In the genomic region with DNA sequence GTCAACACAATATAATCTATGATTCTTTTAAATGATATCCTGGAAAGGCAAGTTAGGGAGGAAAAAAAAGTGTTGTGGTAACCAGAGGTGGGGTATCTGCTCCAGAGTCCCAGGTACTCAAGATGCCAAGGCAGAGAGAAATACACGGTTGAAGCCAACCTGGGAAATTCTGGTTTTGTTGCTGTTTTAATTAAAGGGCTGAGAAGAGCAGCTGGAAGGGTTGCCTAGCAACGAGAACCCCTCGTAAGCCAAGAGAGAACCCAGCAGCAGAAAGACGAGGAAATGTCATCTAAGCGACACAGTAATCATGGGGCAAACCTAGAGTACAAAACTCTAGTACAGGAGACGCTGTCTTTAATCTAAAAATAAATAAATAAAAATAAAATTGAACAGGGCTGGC, we compare ENCODE assay signal across 30 mouse cellular contexts. TPM values are rescaled to one million over a fixed set of nuclear protein-coding genes. Genes with fewer than 3 reads are reported as not detected.
DNase-seq lines count a peak whose midpoint lies in the region; ATAC-seq and TF ChIP-seq lines count a peak whose summit lies in the region.
"Had no signal": no experiment of that assay in that cellular context is flagged by ENCODE, and none has a peak within 500 bp of the region (broad histone marks: within the 10 kb centered on the region; RNA-seq: fewer than 3 reads in every experiment).

No protein-coding gene starts in this region.

- no peaks in the 10 kb centered on the region for H3K9me3 ChIP-seq in midbrain, embryonic 16.5 days (replicated peaks; ENCODE audit: control insufficient read depth, low read length, poor library complexity, severe bottlenecking)
- H3K9me3 ChIP-seq in midbrain, embryonic 13.5 days = no peaks in the 10 kb centered on the region
- H3K9me3 ChIP-seq in forebrain, embryonic 16.5 days (ENCODE audit: control insufficient read depth, low read length) = no peaks in the 10 kb centered on the region
- H3K9me3 ChIP-seq: heart, embryonic 12.5 days; liver, embryonic 13.5 days; megakaryocyte, embryonic 14.5 days; neural tube, embryonic 13.5 days had no signal

- WGBS in midbrain, embryonic 16.5 days = 45% methylated on average over 6 of the region's 6 CpGs
- WGBS in midbrain, embryonic 13.5 days = 52% methylated on average over 6 of the region's 6 CpGs
- 28% methylated on average over 6 of the region's 6 CpGs for WGBS in forebrain, embryonic 16.5 days

- H3K36me3 ChIP-seq in midbrain, embryonic 16.5 days (ENCODE audit: control insufficient read depth, insufficient read depth, low read length) = peaks cover 53% of the 10 kb centered on the region
- H3K36me3 ChIP-seq in midbrain, embryonic 13.5 days = peaks cover 92% of the 10 kb centered on the region
- peaks cover 50% of the 10 kb centered on the region for H3K36me3 ChIP-seq in forebrain, embryonic 16.5 days (ENCODE audit: control insufficient read depth, insufficient read depth)

- H3K4me3 ChIP-seq in midbrain, embryonic 16.5 days (ENCODE audit: low read depth, low read length) = no peak overlapping the region
- no peak overlapping the region for H3K4me3 ChIP-seq in midbrain, embryonic 13.5 days (replicated peaks)
- H3K4me3 ChIP-seq in forebrain, embryonic 16.5 days (replicated peaks; ENCODE audit: low read length) = no peak overlapping the region
- H3K4me3 ChIP-seq: heart, adult 2 months; heart, embryonic 12.5 days; layer of hippocampus, adult 2 months; liver, embryonic 13.5 days; megakaryocyte, embryonic 14.5 days; neural tube, embryonic 13.5 days had no signal

- H3K4me1 ChIP-seq in midbrain, embryonic 16.5 days (ENCODE audit: control insufficient read depth, insufficient read depth, low read length) = no peaks in the 10 kb centered on the region
- H3K4me1 ChIP-seq in midbrain, embryonic 13.5 days (replicated peaks) = no peaks in the 10 kb centered on the region
- H3K4me1 ChIP-seq in forebrain, embryonic 16.5 days (replicated peaks; ENCODE audit: control insufficient read depth, insufficient read depth, low read length) = no peaks in the 10 kb centered on the region
- H3K4me1 ChIP-seq: heart, embryonic 12.5 days; liver, embryonic 13.5 days; megakaryocyte, embryonic 14.5 days; neural tube, embryonic 13.5 days had no signal

- no peak; the same call in 1 of the 2 replicates for ATAC-seq in midbrain, embryonic 16.5 days
- no peak for ATAC-seq in midbrain, embryonic 13.5 days
- peak; percentile 38; the same call in 1 of the 2 replicates for ATAC-seq in forebrain, embryonic 16.5 days
- ATAC-seq: inflammation-experienced regulatory T-cells, adult 6 months; lung, postnatal 0 days had no signal

- no peak overlapping the region for H3K9ac ChIP-seq in midbrain, embryonic 16.5 days (ENCODE audit: low read depth, low read length)
- no peak overlapping the region for H3K9ac ChIP-seq in midbrain, embryonic 13.5 days (replicated peaks)
- no peak overlapping the region for H3K9ac ChIP-seq in forebrain, embryonic 16.5 days (replicated peaks; ENCODE audit: low read depth, low read length)
- H3K9ac ChIP-seq: heart, embryonic 12.5 days; hindbrain, embryonic 14.5 days; liver, embryonic 13.5 days; neural tube, embryonic 13.5 days had no signal

- no peak for TF ChIP-seq CTCF in brain, embryonic 14.5 days (IDR thresholded peaks at IDR 0.05; ENCODE audit: borderline replicate concordance, extremely low read depth, insufficient read depth, insufficient read length)

- H3K27ac ChIP-seq in midbrain, embryonic 16.5 days (ENCODE audit: low read length) = peak overlapping the region; percentile 33; the same call in 1 of the 2 replicates
- no peak overlapping the region for H3K27ac ChIP-seq in midbrain, embryonic 13.5 days
- no peak overlapping the region; the same call in 1 of the 2 replicates for H3K27ac ChIP-seq in forebrain, embryonic 16.5 days (ENCODE audit: low read length)
- H3K27ac ChIP-seq: heart, adult 2 months; hindbrain, embryonic 14.5 days; layer of hippocampus, adult 2 months; liver, embryonic 13.5 days; neural tube, embryonic 13.5 days had no signal

- H3K27me3 ChIP-seq in midbrain, embryonic 16.5 days (ENCODE audit: control insufficient read depth, insufficient read depth, low read depth, low read length) = no peaks in the 10 kb centered on the region
- no peaks in the 10 kb centered on the region for H3K27me3 ChIP-seq in midbrain, embryonic 13.5 days
- H3K27me3 ChIP-seq in forebrain, embryonic 16.5 days (replicated peaks; ENCODE audit: control insufficient read depth, insufficient read depth, low read length) = no peaks in the 10 kb centered on the region
- H3K27me3 ChIP-seq: heart, embryonic 12.5 days; liver, embryonic 13.5 days; megakaryocyte, embryonic 14.5 days; neural tube, embryonic 13.5 days had no signal

- TF ChIP-seq POLR2A in brain, embryonic 14.5 days (IDR thresholded peaks at IDR 0.05; ENCODE audit: borderline replicate concordance, extremely low read depth, insufficient read depth, insufficient read length, poor library complexity, severe bottlenecking) = no peak

- peak; percentile 23 for DNase-seq in layer of hippocampus, adult 9-11 months
- no peak for DNase-seq in layer of hippocampus, adult 11-12 months (ENCODE audit: low spot score)
- peak; percentile 65 for DNase-seq in brain, embryonic 14.5 days (ENCODE audit: low read depth)
- DNase-seq in thymus, adult 18-20 months = no peak
- DNase-seq: adrenal gland, postnatal 25 days; B cell, adult 2 months; cerebellum, adult 8-10 months; cerebellum, postnatal 36 days; heart, adult 2 months; heart, postnatal 4 days; kidney, adult 11 months; kidney, postnatal 14 days; left cerebral cortex, postnatal 4 days; liver, embryonic 13.5 days; lung, adult 18-20 months; lung, postnatal 4 days; right cerebral cortex, postnatal 25 days; spleen, adult 18-20 months; thymus, adult 2 months; thymus, postnatal 36 days had no signal

- no peak overlapping the region for H3K4me2 ChIP-seq in midbrain, embryonic 16.5 days (ENCODE audit: low read length)
- H3K4me2 ChIP-seq in midbrain, embryonic 13.5 days (replicated peaks) = no peak overlapping the region
- H3K4me2 ChIP-seq in forebrain, embryonic 16.5 days (ENCODE audit: low read length) = no peak overlapping the region
- H3K4me2 ChIP-seq: heart, embryonic 12.5 days; hindbrain, embryonic 14.5 days; liver, embryonic 13.5 days; neural tube, embryonic 13.5 days had no signal

RNA-seq across cellular contexts. Expression of a gene that starts 42.8 kb away (rescaled TPM):
- 264 and 288 TPM in 2 replicates for polyA plus RNA-seq in midbrain, embryonic 16.5 days (2015; fragmentation: Nextera tagmentation; extraction: Ambion mirVana)
- polyA plus RNA-seq in midbrain, embryonic 13.5 days (2015; fragmentation: Nextera tagmentation; extraction: Ambion mirVana) = 287 and 303 TPM in 2 replicates
- 173 and 181 TPM in 2 replicates for polyA plus RNA-seq in brain, embryonic 14.5 days (2012; rRNA removed)
- polyA plus RNA-seq in forebrain, embryonic 16.5 days (2015; fragmentation: Nextera tagmentation; extraction: Ambion mirVana) = 218 and 229 TPM in 2 replicates

RNA-seq across cellular contexts. Expression of a gene that starts 48.8 kb away (rescaled TPM):
- polyA plus RNA-seq in midbrain, embryonic 16.5 days (2015; fragmentation: Nextera tagmentation; extraction: Ambion mirVana) = 61.6 and 68.3 TPM in 2 replicates
- polyA plus RNA-seq in midbrain, embryonic 13.5 days (2015; fragmentation: Nextera tagmentation; extraction: Ambion mirVana) = 58.0 and 58.5 TPM in 2 replicates
- polyA plus RNA-seq in brain, embryonic 14.5 days (2012; rRNA removed) = 43.5 and 48.8 TPM in 2 replicates
- 62.0 and 65.8 TPM in 2 replicates for polyA plus RNA-seq in forebrain, embryonic 16.5 days (2015; fragmentation: Nextera tagmentation; extraction: Ambion mirVana)

Comparison
In these comparisons a context has a peak if more than half of its experiments do, and no peak if none do; other contexts are left out.
1. DNase-seq: peak in layer of hippocampus, adult 9-11 months (single experiment) and brain, embryonic 14.5 days (single experiment); none in layer of hippocampus, adult 11-12 months (single experiment) and thymus, adult 18-20 months (0 of 2).